Comparison of ENCODE assay signal across 8 mouse cellular contexts in genomic region chr8:126775334-126775733, GRCm38 (mm10).
"Had no signal": no experiment of that assay in that cellular context is flagged by ENCODE, and none has a peak within 500 bp of the region (broad histone marks: within the 10 kb centered on the region; RNA-seq: fewer than 3 reads in every experiment).

No protein-coding gene starts in this region.

- H3K27ac ChIP-seq: hindbrain, embryonic 15.5 days; kidney, embryonic 15.5 days; limb, embryonic 15.5 days; midbrain, embryonic 12.5 days had no signal

- H3K36me3 ChIP-seq: hindbrain, embryonic 15.5 days; kidney, embryonic 15.5 days; limb, embryonic 15.5 days; midbrain, embryonic 12.5 days had no signal

- H3K4me2 ChIP-seq: hindbrain, embryonic 15.5 days; kidney, embryonic 15.5 days; limb, embryonic 15.5 days; midbrain, embryonic 12.5 days had no signal

- H3K9ac ChIP-seq: hindbrain, embryonic 15.5 days; kidney, embryonic 15.5 days; limb, embryonic 15.5 days; midbrain, embryonic 12.5 days had no signal

- H3K4me1 ChIP-seq: hindbrain, embryonic 15.5 days; midbrain, embryonic 12.5 days had no signal

- H3K9me3 ChIP-seq: hindbrain, embryonic 15.5 days; kidney, embryonic 15.5 days; limb, embryonic 15.5 days; midbrain, embryonic 12.5 days had no signal

- ATAC-seq: midbrain, embryonic 16.5 days had no signal

- DNase-seq: lung, adult 18-20 months; right cerebral cortex, postnatal 14 days; thymus, postnatal 36 days had no signal

- H3K4me3 ChIP-seq: hindbrain, embryonic 15.5 days; kidney, embryonic 15.5 days; limb, embryonic 15.5 days; midbrain, embryonic 12.5 days had no signal

- H3K27me3 ChIP-seq: hindbrain, embryonic 15.5 days; kidney, embryonic 15.5 days; limb, embryonic 15.5 days; midbrain, embryonic 12.5 days had no signal
